Mouse (Mus musculus): Measurements from ENCODE around the gene Lyzl4. TPM values are rescaled to one million over a fixed set of nuclear protein-coding genes. Genes with fewer than 3 reads are reported as not detected.

Gene Lyzl4
- total and polyA plus RNA-seq, 3 experiments = not detected

- DNase-seq (ENCODE audit: low read depth, low spot score) = peak; percentile 58
Measured at GRCm38 (mm10) chr9:121605414-121606278, 36.2 kb downstream of the Lyzl4 start.

GRCm38 (mm10) chr9:121602381-121602780, 39.5 kb downstream of the Lyzl4 start:
- H3K27me3 ChIP-seq (ENCODE audit: control insufficient read depth in 1 of 2, insufficient read depth in 2 of 2, low read length in 2 of 2) = no peaks in the 10 kb centered on the region
- no peak overlapping the region for H3K27ac ChIP-seq (ENCODE audit: control insufficient read depth, low read depth, low read length)
- no peaks in the 10 kb centered on the region for H3K4me1 ChIP-seq (ENCODE audit: control insufficient read depth in 1 of 2, insufficient read depth in 2 of 2, low read length in 2 of 2)
- no peak overlapping the region for H3K9ac ChIP-seq (ENCODE audit: control insufficient read depth, low read depth, low read length, poor library complexity, severe bottlenecking)
- H3K36me3 ChIP-seq (ENCODE audit: control insufficient read depth in 1 of 2, insufficient read depth in 2 of 2, low read length in 2 of 2) = no peaks in the 10 kb centered on the region
- H3K4me3 ChIP-seq (ENCODE audit: control insufficient read depth in 1 of 2, insufficient read depth in 1 of 2, low read depth in 2 of 2, low read length in 2 of 2) = no peak overlapping the region
- no peaks in the 10 kb centered on the region for H3K79me2 ChIP-seq (ENCODE audit: control insufficient read depth, insufficient read depth, low read length, poor library complexity)
- no peaks in the 10 kb centered on the region for H3K9me3 ChIP-seq (replicated peaks; ENCODE audit: insufficient read depth, low read length)
- no peak for DNase-seq (ENCODE audit: low read depth, low spot score)
- no peak for TF ChIP-seq TBP (IDR thresholded peaks at IDR 0.05; ENCODE audit: low read depth, low read length)

More at GRCm38 (mm10) chr9:121605414-121606278, 36.2 kb downstream of the Lyzl4 start:
- TF ChIP-seq GABPA (IDR thresholded peaks at IDR 0.05; ENCODE audit: low read depth, low read length) (no peak), MYC (IDR thresholded peaks at IDR 0.05; ENCODE audit: low read depth, low read length) (no peak), CTCF (IDR thresholded peaks at IDR 0.05 in 2 of 3, conservative IDR thresholded peaks at IDR 0.05 in 1 of 3; ENCODE audit: control insufficient read depth in 1 of 3, insufficient read depth in 1 of 3, low read depth in 2 of 3, low read length in 3 of 3, poor library complexity in 1 of 3, severe bottlenecking in 1 of 3) (peak; percentile 69 to 85 (median 85)), UBTF (IDR thresholded peaks at IDR 0.05; ENCODE audit: borderline replicate concordance, insufficient read depth, low read depth, low read length) (no peak), ZKSCAN1 (IDR thresholded peaks at IDR 0.05; ENCODE audit: low read depth, low read length) (no peak), RAD21 (IDR thresholded peaks at IDR 0.05; ENCODE audit: low read depth, low read length) (peak; percentile 83), NRF1 (IDR thresholded peaks at IDR 0.05; ENCODE audit: insufficient read depth, low read depth, low read length, poor library complexity, severe bottlenecking) (no peak), GATA1 (IDR thresholded peaks at IDR 0.05; ENCODE audit: low read depth, low read length) (no peak), USF2 (IDR thresholded peaks at IDR 0.05; ENCODE audit: borderline replicate concordance in 1 of 2, insufficient read depth in 1 of 2, low read depth in 1 of 2, low read length in 2 of 2) (no peak), ZC3H11A (IDR thresholded peaks at IDR 0.05; ENCODE audit: low read depth, low read length) (peak; percentile 63), JUND (IDR thresholded peaks at IDR 0.05; ENCODE audit: low read depth, low read length) (no peak), SIN3A (IDR thresholded peaks at IDR 0.05; ENCODE audit: low read length) (no peak), E2F4 (IDR thresholded peaks at IDR 0.05; ENCODE audit: borderline replicate concordance, low read depth, low read length) (no peak), SMC3 (IDR thresholded peaks at IDR 0.05; ENCODE audit: low read depth, low read length) (peak; percentile 86), CHD1 (IDR thresholded peaks at IDR 0.05; ENCODE audit: low read depth, low read length) (no peak), MXI1 (IDR thresholded peaks at IDR 0.05; ENCODE audit: low read depth, low read length) (no peak), TCF12 (IDR thresholded peaks at IDR 0.05; ENCODE audit: low read depth, low read length) (no peak), MYB (IDR thresholded peaks at IDR 0.05; ENCODE audit: low read depth, low read length) (no peak), RCOR1 (IDR thresholded peaks at IDR 0.05; ENCODE audit: low read depth, low read length) (no peak), EP300 (IDR thresholded peaks at IDR 0.05; ENCODE audit: low read depth in 1 of 2, low read length in 2 of 2) (no peak), MAX (IDR thresholded peaks at IDR 0.05; ENCODE audit: low read length) (no peak)
- H3K79me2 ChIP-seq (ENCODE audit: control insufficient read depth, insufficient read depth, low read length, poor library complexity) = no peaks in the 10 kb centered on the region
- no peaks in the 10 kb centered on the region for H3K4me1 ChIP-seq (ENCODE audit: control insufficient read depth in 1 of 2, insufficient read depth in 2 of 2, low read length in 2 of 2)
- H3K9ac ChIP-seq (ENCODE audit: control insufficient read depth, low read depth, low read length, poor library complexity, severe bottlenecking) = no peak overlapping the region
- H3K4me3 ChIP-seq (ENCODE audit: control insufficient read depth in 1 of 2, insufficient read depth in 1 of 2, low read depth in 2 of 2, low read length in 2 of 2) = no peak overlapping the region
- no peak overlapping the region for H3K27ac ChIP-seq (ENCODE audit: control insufficient read depth, low read depth, low read length)
- no peaks in the 10 kb centered on the region for H3K27me3 ChIP-seq (ENCODE audit: control insufficient read depth in 1 of 2, insufficient read depth in 2 of 2, low read length in 2 of 2)
- no peaks in the 10 kb centered on the region for H3K9me3 ChIP-seq (replicated peaks; ENCODE audit: insufficient read depth, low read length)
- H3K36me3 ChIP-seq (ENCODE audit: control insufficient read depth in 1 of 2, insufficient read depth in 2 of 2, low read length in 2 of 2) = no peaks in the 10 kb centered on the region
